Mouse (Mus musculus) liver, embryonic 14.5 days (tissue): Measurements from ENCODE around the gene Trim2. TPM values are rescaled to one million over a fixed set of nuclear protein-coding genes. Genes with fewer than 3 reads are reported as not detected.
A peak's percentile ranks its signal among the peaks of the same experiment; 100 is the strongest.

Experiments
- ATAC-seq: fragments of 200-750 bp; cut with Nextera tagmentation; 2 replicates; pipeline ENCODE4 v1.8.0; 2017; ENCODE audit warnings: moderate number of reproducible peaks, mild to moderate bottlenecking, moderate library complexity; ENCODE audit not compliant: insufficient read depth
- DNase-seq, 3 experiments: peaks; one replicate each; pipeline ENCODE4 v3.0.0-alpha.2; 2012 to 2013; ENCODE audit warnings: low read depth in 3 of 3, low spot score in 3 of 3
- H3K27ac ChIP-seq: fragments of 300-500 bp; sonication (generic); 2 replicates; pipeline ENCODE4 v1.5.1; 2014; ENCODE audit warnings: moderate library complexity, mild to moderate bottlenecking, control low read depth, inconsistent platforms
- H3K27me3 ChIP-seq: fragments of 300-500 bp; sonication (generic); 2 replicates; pipeline ENCODE4 v1.6.1; 2014; ENCODE audit warnings: mild to moderate bottlenecking, low read length, moderate library complexity; ENCODE audit not compliant: control insufficient read depth, insufficient read depth
- H3K36me3 ChIP-seq: fragments of 300-500 bp; sonication (generic); replicated peaks from 2 replicates; pipeline ENCODE4 v1.6.1; 2014; ENCODE audit warnings: low read depth; ENCODE audit not compliant: control insufficient read depth, insufficient read depth
- H3K4me1 ChIP-seq, 2 experiments: fragments of 200-500 bp in 1 of 2; fragments of 300-500 bp in 1 of 2; sonication (generic) in 1 of 2; replicated peaks; 2 replicates each; pipeline ENCODE4 v1.6.1; 2012 to 2014; ENCODE audit warnings: antibody characterized with exemption in 1 of 2, inconsistent platforms in 1 of 2, low read length in 1 of 2; ENCODE audit not compliant: control insufficient read depth in 2 of 2, insufficient read depth in 2 of 2
- H3K4me2 ChIP-seq: fragments of 300-500 bp; sonication (generic); 2 replicates; pipeline ENCODE4 v1.6.1; 2014; ENCODE audit warnings: low read depth, mild to moderate bottlenecking, control low read depth, moderate library complexity
- H3K4me3 ChIP-seq, 2 experiments: fragments of 200-500 bp in 1 of 2; fragments of 300-500 bp in 1 of 2; sonication (generic) in 1 of 2; 2 replicates each; pipeline ENCODE4 v1.5.1; 2012 to 2014; ENCODE audit warnings: low read depth in 2 of 2, low read length in 2 of 2, mild to moderate bottlenecking in 2 of 2, control low read depth in 1 of 2, inconsistent platforms in 1 of 2, moderate library complexity in 1 of 2; ENCODE audit not compliant: insufficient read depth in 1 of 2
- H3K9ac ChIP-seq: fragments of 300-500 bp; sonication (generic); replicated peaks from 2 replicates; pipeline ENCODE4 v1.6.1; 2014; ENCODE audit warnings: mild to moderate bottlenecking, control low read depth, moderate library complexity
- H3K9me3 ChIP-seq: fragments of 300-500 bp; sonication (generic); 2 replicates; pipeline ENCODE4 v1.6.1; 2016; ENCODE audit warnings: low read length, mixed read lengths; ENCODE audit not compliant: control insufficient read depth
- CTCF ChIP-seq: IDR thresholded peaks from 2 replicates; pipeline ENCODE4 v1.5.1; 2016; ENCODE audit warnings: antibody characterized with exemption, low read depth, control low read depth
- EP300 ChIP-seq: IDR thresholded peaks from 2 replicates; pipeline ENCODE4 v1.6.1; 2016; ENCODE audit warnings: antibody characterized with exemption, low read depth
- WGBS: fragments of 180-500 bp; shearing (Covaris S2); extraction: QIAGEN DNeasy Blood & Tissue Kit; methylation state at CpG from one replicate; pipeline ENCODE4 v1.1.7; 2014; ENCODE audit not compliant: insufficient replicate concordance; 5-methylcytosine and 5-hydroxymethylcytosine counted together
- polyA plus RNA-seq, 2 experiments: library from polyadenylated mRNA; depleted of rRNA in 1 of 2; stranded (reverse) in 1 of 2; unstranded in 1 of 2; fragments of >200 nt; fragmentation: Nextera tagmentation in 1 of 2; extraction: Ambion mirVana in 1 of 2; gene quantifications; 2 replicates each; pipeline versions ENCODE4 v1.2.1 to v1.2.3; 2012 to 2014

The Trim2 gene
- polyA plus RNA-seq, 2 experiments = 2.5 to 3.5 TPM

GRCm38 (mm10) chr3:84333400-84334349 lies 27.0 kb upstream of the Trim2 start:
- ATAC-seq = peak; percentile 11; the same call in 1 of the 2 replicates
- peak in 2 of 3 experiments; percentile 26 to 56 for DNase-seq
- TF ChIP-seq CTCF (peak; percentile 72), EP300 (no peak)
- 38% methylated on average over 22 of the region's 22 CpGs for WGBS
- Histone ChIP-seq H3K4me3 (no peak overlapping the region), H3K27ac (no peak overlapping the region), H3K36me3 (no peaks in the 10 kb centered on the region), H3K9me3 (no peaks in the 10 kb centered on the region), H3K9ac (no peak overlapping the region), H3K27me3 (no peaks in the 10 kb centered on the region), H3K4me2 (no peak overlapping the region), H3K4me1 (peaks cover 0 to 2% of the 10 kb centered on the region in 2 experiments; a peak in 1 of 4 replicates)

DNA sequence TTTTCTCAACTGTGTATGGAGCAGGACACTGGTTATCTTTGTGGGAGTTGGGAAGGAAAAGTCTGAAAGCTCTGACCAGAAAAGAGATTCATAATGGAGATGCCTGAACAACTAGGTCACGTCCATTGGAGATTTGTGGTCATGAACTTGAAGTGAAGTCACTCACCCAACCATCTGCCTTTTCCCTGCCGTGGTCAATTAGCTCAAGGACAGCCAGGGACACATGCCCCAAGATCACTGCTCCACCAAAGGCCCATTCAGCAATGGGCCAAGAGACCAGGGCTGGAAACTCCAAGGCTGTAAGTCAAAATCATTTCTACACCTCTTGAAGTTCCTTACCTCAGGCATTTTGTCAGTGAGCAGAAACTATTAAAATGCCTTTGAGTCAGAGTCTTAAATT lies 23.5 kb upstream of the Trim2 start:
- H3K4me3 ChIP-seq = no peak overlapping the region
- no peak overlapping the region for H3K4me2 ChIP-seq
- H3K36me3 ChIP-seq = no peaks in the 10 kb centered on the region
- H3K27me3 ChIP-seq = no peaks in the 10 kb centered on the region
- DNase-seq (no peak), ATAC-seq (no peak)
- TF ChIP-seq CTCF = no peak
- TF ChIP-seq EP300 = no peak
- no peaks in the 10 kb centered on the region for H3K9me3 ChIP-seq
- 30% methylated on average over 2 of the region's 2 CpGs for WGBS
- H3K4me1 ChIP-seq = peaks cover 0 to 2% of the 10 kb centered on the region in 2 experiments; a peak in 1 of 4 replicates
- no peak overlapping the region for H3K9ac ChIP-seq
- no peak overlapping the region for H3K27ac ChIP-seq

GRCm38 (mm10) chr3:84324967-84325441 lies 18.3 kb upstream of the Trim2 start:
- Histone ChIP-seq H3K9ac (no peak overlapping the region), H3K27me3 (no peaks in the 10 kb centered on the region), H3K36me3 (no peaks in the 10 kb centered on the region), H3K4me2 (no peak overlapping the region; the same call in none of the 2 replicates), H3K27ac (no peak overlapping the region), H3K4me1 (peaks cover 0 to 13% of the 10 kb centered on the region in 2 experiments; a peak in 2 of 4 replicates), H3K4me3 (0 out of 4 replicates have a peak overlapping the region, but pooled peaks of 1 of the 2 experiments have one; percentile 17), H3K9me3 (no peaks in the 10 kb centered on the region)
- TF ChIP-seq EP300 (no peak), CTCF (no peak)
- ATAC-seq (peak; percentile 70; the same call in 1 of the 2 replicates), DNase-seq (peak in 1 of 3 experiments; percentile 41)
- WGBS = 45% methylated on average over 12 of the region's 12 CpGs

DNA sequence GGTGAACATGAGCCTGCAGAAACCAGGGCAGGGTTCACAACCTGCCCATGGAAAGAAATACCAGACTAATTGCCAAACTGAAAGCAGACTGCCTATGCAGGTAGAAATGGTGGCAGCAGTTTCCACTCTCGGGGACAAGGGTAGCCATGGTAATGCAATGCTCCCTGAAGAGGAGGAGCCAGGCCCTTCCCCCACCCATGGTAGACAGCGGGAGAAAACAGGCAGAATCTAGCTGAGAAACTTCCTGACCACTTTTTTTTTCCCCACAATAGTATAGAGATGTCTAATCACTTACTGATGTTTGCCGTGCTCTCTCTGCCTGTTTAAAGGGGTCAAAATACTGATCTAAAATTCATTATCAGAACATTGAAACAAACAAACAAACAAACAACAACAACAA lies 17.8 kb upstream of the Trim2 start:
- H3K4me2 ChIP-seq = peak overlapping the region; percentile 14
- H3K9me3 ChIP-seq = no peaks in the 10 kb centered on the region
- DNase-seq (no peak), ATAC-seq (peak; percentile 48; the same call in 1 of the 2 replicates)
- peaks cover 0 to 13% of the 10 kb centered on the region in 2 experiments; a peak in 2 of 4 replicates for H3K4me1 ChIP-seq
- H3K9ac ChIP-seq = no peak overlapping the region
- H3K27ac ChIP-seq = no peak overlapping the region
- TF ChIP-seq EP300 = no peak
- WGBS = 4% methylated on average over 3 of the region's 3 CpGs
- no peaks in the 10 kb centered on the region for H3K36me3 ChIP-seq
- no peak overlapping the region for H3K4me3 ChIP-seq
- no peaks in the 10 kb centered on the region for H3K27me3 ChIP-seq

GRCm38 (mm10) chr3:84324000-84324399 lies 17.3 kb upstream of the Trim2 start:
- Histone ChIP-seq H3K9ac (no peak overlapping the region), H3K4me1 (peaks cover 0 to 13% of the 10 kb centered on the region in 2 experiments; a peak in 2 of 4 replicates), H3K36me3 (no peaks in the 10 kb centered on the region), H3K4me3 (no peak overlapping the region), H3K9me3 (no peaks in the 10 kb centered on the region), H3K4me2 (peak overlapping the region; percentile 14), H3K27ac (no peak overlapping the region), H3K27me3 (no peaks in the 10 kb centered on the region)
- 34% methylated on average over 6 of the region's 6 CpGs for WGBS
- ATAC-seq (no peak), DNase-seq (no peak)
- TF ChIP-seq EP300 (no peak), CTCF (no peak)
